7 mouse cellular contexts compared by ENCODE assay signal in genomic region chr7:116039196-116039537, GRCm38 (mm10). TPM values are rescaled to one million over a fixed set of nuclear protein-coding genes. Genes with fewer than 3 reads are reported as not detected.
A peak's percentile ranks its signal among the peaks of the same experiment; 100 is the strongest.
DNase-seq lines count a peak whose midpoint lies in the region; ATAC-seq and TF ChIP-seq lines count a peak whose summit lies in the region.

Gene 1110004F10Rik, plus strand, starts transcription at chr7:116039397.

- H3K4me1 ChIP-seq in cortical plate, adult 2 months (ENCODE audit: control insufficient read depth, insufficient read depth, low read length) = no peaks in the 10 kb centered on the region
- H3K4me1 ChIP-seq in kidney, postnatal 0 days (replicated peaks; ENCODE audit: insufficient read depth, low read length) = peaks cover 16% of the 10 kb centered on the region

- DNase-seq in thymus, postnatal 0 days (ENCODE audit: low spot score) = no peak
- DNase-seq in thymus, postnatal 10 days (ENCODE audit: low spot score in 2 of 2) = no peak
- DNase-seq in heart, adult 18-20 months = peak; percentile 12 to 27
- DNase-seq in kidney, postnatal 0 days (ENCODE audit: low spot score) = no peak
- no peak for DNase-seq in Muller cell, postnatal 12 days (ENCODE audit: inconsistent ontology term)

- peaks cover 40% of the 10 kb centered on the region for H3K27me3 ChIP-seq in kidney, postnatal 0 days (ENCODE audit: insufficient read depth, low read length)

- TF ChIP-seq POLR2A in cortical plate, adult 2 months (IDR thresholded peaks at IDR 0.05; ENCODE audit: extremely low read depth, insufficient read depth, low read length) = no peak

- H3K36me3 ChIP-seq in kidney, postnatal 0 days (ENCODE audit: insufficient read depth, low read length) = no peaks in the 10 kb centered on the region
- H3K36me3 ChIP-seq in macrophage (ENCODE audit: inconsistent target) = no peaks in the 10 kb centered on the region

- 0 out of 2 replicates have a peak within 1 kb of the TSS, but pooled peaks have one; percentile 27 for H3K9ac ChIP-seq in kidney, postnatal 0 days (ENCODE audit: low read depth, low read length)

- 0% methylated on average over 11 of the region's 11 CpGs for WGBS in kidney, postnatal 0 days
- 7% methylated on average over 11 of the region's 11 CpGs for WGBS in macrophage (ENCODE audit: missing documents)

- peak within 1 kb of the TSS; percentile 85 for H3K4me2 ChIP-seq in kidney, postnatal 0 days (ENCODE audit: low read length)

- ATAC-seq in kidney, postnatal 0 days (replicated peaks; ENCODE audit: low FRiP score, low read depth) = no peak

- no peaks in the 10 kb centered on the region for H3K9me3 ChIP-seq in kidney, postnatal 0 days (replicated peaks; ENCODE audit: low read length)

- H3K4me3 ChIP-seq in cortical plate, adult 2 months (ENCODE audit: insufficient read depth, low read length) = peak within 1 kb of the TSS; percentile 42
- H3K4me3 ChIP-seq in kidney, postnatal 0 days (replicated peaks; ENCODE audit: low read depth, low read length) = peak within 1 kb of the TSS; percentile 37
- peak within 1 kb of the TSS; percentile 17; the same call in 1 of the 2 replicates for H3K4me3 ChIP-seq in macrophage (ENCODE audit: inconsistent target)

- no peak for TF ChIP-seq CTCF in cortical plate, adult 2 months (IDR thresholded peaks at IDR 0.05; ENCODE audit: extremely low read depth, insufficient read depth, low read length)
- TF ChIP-seq CTCF in kidney, postnatal 0 days (IDR thresholded peaks at IDR 0.05; ENCODE audit: low read depth) = no peak

- no peak within 1 kb of the TSS for H3K27ac ChIP-seq in cortical plate, adult 2 months (ENCODE audit: insufficient read depth, low read length)
- no peak within 1 kb of the TSS for H3K27ac ChIP-seq in kidney, postnatal 0 days
- no peak within 1 kb of the TSS for H3K27ac ChIP-seq in macrophage

- no peaks in the 10 kb centered on the region for H3K79me2 ChIP-seq in macrophage (ENCODE audit: inconsistent target)

RNA-seq across cellular contexts. Expression of gene 1110004F10Rik, which starts in this region (rescaled TPM):
- polyA plus RNA-seq in thymus, postnatal 0 days (2015; fragmentation: Nextera tagmentation; extraction: Ambion mirVana) = 259 and 274 TPM in 2 replicates
- polyA plus RNA-seq in cortical plate, adult 2 months (2012; rRNA removed) = 122 and 126 TPM in 2 replicates
- 10 to 100 TPM; 48.9 to 54.6 TPM for total RNA-seq in heart, adult 18-20 months (2021)
- polyA plus RNA-seq in kidney, postnatal 0 days (2015; fragmentation: Nextera tagmentation; extraction: Ambion mirVana) = 251 and 271 TPM in 2 replicates
- total RNA-seq in macrophage (2018; cell fraction: chromatin; rRNA removed) = 10 to 100 TPM in 23 of 26 experiments, 1 to 10 TPM in 3; 6.0 to 28.1 (median 16.8) TPM
- 10 to 100 TPM; 59.5 to 80.0 (median 70.9) TPM for total RNA-seq in macrophage (2018; cell fraction: cytosol; rRNA removed)
- total RNA-seq in macrophage (2018; cell fraction: nucleus; rRNA removed) = 10 to 100 TPM; 12.0 to 43.5 (median 26.4) TPM
- 77.5 to 146 TPM (median 134 TPM) in 3 replicates for polyA plus RNA-seq in macrophage (2018)

Comparison
In these comparisons a context has a peak if more than half of its experiments do, and no peak if none do; other contexts are left out.
1. DNase-seq: peak in heart, adult 18-20 months (2 of 2); none in thymus, postnatal 0 days (single experiment), thymus, postnatal 10 days (0 of 2), kidney, postnatal 0 days (single experiment) and Muller cell, postnatal 12 days (single experiment).
2. Peak in every context shown above with its lines, with median percentiles within 50 percentile points of each other: H3K4me3 ChIP-seq.